Mouse (Mus musculus) megakaryocyte, embryonic 14.5 days (primary cell): ENCODE data around the gene Adamtsl3. TPM values are rescaled to one million over a fixed set of nuclear protein-coding genes. Genes with fewer than 3 reads are reported as not detected.

Source experiments
- H3K27me3 ChIP-seq: replicated peaks from 2 replicates; pipeline ENCODE3; 2012; ENCODE audit warnings: inconsistent platforms
- H3K36me3 ChIP-seq: replicated peaks from 2 replicates; pipeline ENCODE3; 2012; ENCODE audit warnings: low read length, inconsistent platforms, mixed read lengths
- H3K4me1 ChIP-seq: 2 replicates; pipeline ENCODE4 v1.6.1; 2012; ENCODE audit warnings: inconsistent platforms
- H3K4me3 ChIP-seq: replicated peaks from 2 replicates; pipeline ENCODE3; 2012; ENCODE audit warnings: moderate library complexity, mild to moderate bottlenecking, inconsistent platforms
- H3K9me3 ChIP-seq: 2 replicates; pipeline ENCODE4 v1.6.1; 2012; ENCODE audit warnings: inconsistent platforms
- FLI1 ChIP-seq: IDR thresholded peaks from 2 replicates; pipeline ENCODE4 v1.6.1; 2012; ENCODE audit warnings: low read length, inconsistent platforms, mixed read lengths
- GATA1 ChIP-seq: IDR thresholded peaks from 3 replicates; pipeline ENCODE4 v1.6.1; 2012; ENCODE audit warnings: mixed read lengths, low read length, inconsistent platforms, borderline replicate concordance
- polyA plus RNA-seq: library from polyadenylated mRNA; stranded (reverse); fragments of >175 nt; gene quantifications from 2 replicates; pipeline ENCODE4 v1.2.3, GENCODE M21; 2012; ENCODE audit warnings: low replicate concordance; ENCODE audit not compliant: insufficient read depth

Adamtsl3 gene
- polyA plus RNA-seq, 1 experiment, result 0.01 TPM

GRCm38 (mm10) chr7:82581802-82582201 lies 246.3 kb downstream of the Adamtsl3 start:
- Histone ChIP-seq H3K4me1 (no peaks in the 10 kb centered on the region), H3K9me3 (no peaks in the 10 kb centered on the region), H3K36me3 (no peaks in the 10 kb centered on the region), H3K27me3 (no peaks in the 10 kb centered on the region), H3K4me3 (no peak overlapping the region)
- no peak for TF ChIP-seq FLI1
- TF ChIP-seq GATA1, result no peak

DNA sequence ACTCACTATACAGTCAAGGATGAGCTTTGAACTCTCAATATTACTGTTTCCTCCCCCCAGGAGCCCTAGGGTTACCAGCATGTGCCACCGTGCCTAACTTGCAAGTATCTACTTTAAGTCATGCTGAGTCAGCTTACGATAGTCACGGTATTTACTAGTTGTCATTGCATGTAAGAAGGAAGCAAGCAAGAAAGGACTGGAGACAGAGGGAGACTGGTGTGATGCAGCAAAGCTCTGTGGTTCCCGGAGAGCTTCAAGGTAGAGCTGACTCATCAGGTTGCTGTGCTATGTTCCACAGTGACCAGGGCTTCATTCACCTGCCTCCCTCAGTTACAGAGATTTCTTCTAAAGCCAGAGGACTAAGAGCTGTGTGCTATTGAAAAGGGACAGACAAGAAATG lies 247.0 kb downstream of the Adamtsl3 start:
- no peaks in the 10 kb centered on the region for H3K9me3 ChIP-seq
- no peak for TF ChIP-seq FLI1
- TF ChIP-seq GATA1, result no peak
- no peaks in the 10 kb centered on the region for H3K36me3 ChIP-seq
- no peaks in the 10 kb centered on the region for H3K4me1 ChIP-seq
- no peaks in the 10 kb centered on the region for H3K27me3 ChIP-seq
- no peak overlapping the region for H3K4me3 ChIP-seq

- H3K4me1 ChIP-seq, result no peaks in the 10 kb centered on the region
- H3K36me3 ChIP-seq, result no peaks in the 10 kb centered on the region
- no peaks in the 10 kb centered on the region for H3K27me3 ChIP-seq
- TF ChIP-seq GATA1, result no peak
- TF ChIP-seq FLI1, result no peak
- no peaks in the 10 kb centered on the region for H3K9me3 ChIP-seq
- H3K4me3 ChIP-seq, result no peak overlapping the region
These were observed 255.4 kb downstream of the Adamtsl3 start for GRCm38 (mm10) chr7:82590931-82591330.

GRCm38 (mm10) chr7:82602008-82602407 lies 266.5 kb downstream of the Adamtsl3 start:
- TF ChIP-seq GATA1 (no peak), FLI1 (no peak)
- H3K4me1 ChIP-seq, result no peaks in the 10 kb centered on the region; the same call in 1 of the 2 replicates
- H3K27me3 ChIP-seq, result peaks cover 2% of the 10 kb centered on the region
- H3K9me3 ChIP-seq, result no peaks in the 10 kb centered on the region
- H3K4me3 ChIP-seq, result no peak overlapping the region
- H3K36me3 ChIP-seq, result no peaks in the 10 kb centered on the region

GRCm38 (mm10) chr7:82605425-82605824 lies 269.9 kb downstream of the Adamtsl3 start:
- Histone ChIP-seq H3K4me1 (no peaks in the 10 kb centered on the region; the same call in 1 of the 2 replicates), H3K36me3 (no peaks in the 10 kb centered on the region)

DNA sequence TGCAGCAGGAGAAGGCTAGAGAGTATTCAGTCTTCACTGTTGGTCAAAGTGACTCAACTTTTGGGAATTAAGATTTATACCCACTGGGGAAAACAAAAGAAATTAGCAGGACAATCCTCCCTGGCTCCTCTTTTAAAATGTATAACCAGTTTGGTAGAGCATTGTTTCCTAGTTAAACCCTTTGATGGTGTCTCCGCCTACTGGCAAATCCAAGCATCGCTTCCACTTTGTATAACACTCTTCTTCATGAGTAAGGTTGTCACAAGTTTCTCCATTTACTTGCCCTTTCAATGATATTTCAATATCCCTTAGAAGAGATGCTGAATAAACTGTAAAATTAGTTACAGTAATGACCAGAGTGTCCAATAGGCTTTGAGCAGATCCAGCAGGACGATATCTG lies 274.1 kb downstream of the Adamtsl3 start:
- no peaks in the 10 kb centered on the region for H3K36me3 ChIP-seq
- H3K27me3 ChIP-seq, result peaks cover 2% of the 10 kb centered on the region
- no peak overlapping the region for H3K4me3 ChIP-seq
- no peak for TF ChIP-seq GATA1
- no peak for TF ChIP-seq FLI1
- H3K4me1 ChIP-seq, result no peaks in the 10 kb centered on the region
- H3K9me3 ChIP-seq, result no peaks in the 10 kb centered on the region

More at GRCm38 (mm10) chr7:82605425-82605824, 269.9 kb downstream of the Adamtsl3 start:
- Histone ChIP-seq H3K27me3 (peaks cover 2% of the 10 kb centered on the region), H3K9me3 (no peaks in the 10 kb centered on the region), H3K4me3 (no peak overlapping the region)
- TF ChIP-seq FLI1, result no peak
- no peak for TF ChIP-seq GATA1

GRCm38 (mm10) chr7:82625342-82625741 lies 289.8 kb downstream of the Adamtsl3 start:
- Histone ChIP-seq H3K27me3 (no peaks in the 10 kb centered on the region), H3K4me1 (no peaks in the 10 kb centered on the region), H3K36me3 (no peaks in the 10 kb centered on the region), H3K4me3 (no peak overlapping the region), H3K9me3 (0 out of 2 replicates have a peak, but pooled peaks cover 4% of the 10 kb centered on the region)
- TF ChIP-seq FLI1 (no peak), GATA1 (no peak)

- Histone ChIP-seq H3K9me3 (no peaks in the 10 kb centered on the region), H3K4me3 (no peak overlapping the region), H3K4me1 (peaks cover 28% of the 10 kb centered on the region), H3K36me3 (peaks cover 22% of the 10 kb centered on the region), H3K27me3 (peaks cover 2% of the 10 kb centered on the region)
- no peak for TF ChIP-seq GATA1
- TF ChIP-seq FLI1, result no peak
These were observed 311.7 kb downstream of the Adamtsl3 start for GRCm38 (mm10) chr7:82647183-82647582.

DNA sequence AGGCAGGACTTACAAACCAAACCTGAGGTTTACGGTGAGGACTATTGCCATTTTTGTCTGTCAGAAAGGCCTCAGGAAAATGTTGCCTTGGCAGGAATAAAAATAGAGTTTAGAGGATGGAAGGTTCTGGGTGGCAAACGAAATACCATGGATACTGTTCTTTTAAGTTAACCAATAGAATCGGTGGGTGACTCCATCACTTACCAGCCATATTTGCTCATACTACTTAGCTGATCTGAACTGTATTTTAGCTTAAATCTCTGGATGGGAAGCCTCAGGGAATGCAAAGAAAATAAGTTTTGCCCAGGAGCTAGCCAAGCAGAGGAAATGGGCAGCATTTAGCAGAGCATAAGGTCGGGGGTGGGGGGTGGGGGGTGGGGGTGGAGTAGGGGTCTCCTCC lies 312.4 kb downstream of the Adamtsl3 start:
- no peak for TF ChIP-seq FLI1
- TF ChIP-seq GATA1, result no peak
- H3K4me1 ChIP-seq, result peaks cover 28% of the 10 kb centered on the region
- peaks cover 27% of the 10 kb centered on the region for H3K36me3 ChIP-seq
- H3K4me3 ChIP-seq, result peak overlapping the region; percentile 97
- no peaks in the 10 kb centered on the region for H3K9me3 ChIP-seq
- peaks cover 2% of the 10 kb centered on the region for H3K27me3 ChIP-seq

- TF ChIP-seq FLI1 (peak; percentile 69; the same call in 1 of the 2 replicates), GATA1 (no peak)
- no peaks in the 10 kb centered on the region for H3K9me3 ChIP-seq
- H3K4me3 ChIP-seq, result peak within 1 kb of the TSS; percentile 97
- peaks cover 2% of the 10 kb centered on the region for H3K27me3 ChIP-seq
- H3K4me1 ChIP-seq, result peaks cover 28% of the 10 kb centered on the region
- H3K36me3 ChIP-seq, result peaks cover 32% of the 10 kb centered on the region
These were observed 313.0 kb downstream of the Adamtsl3 start, which contains the start of the genes Saxo2 and Efl1 for GRCm38 (mm10) chr7:82648353-82649080. Saxo2 (minus strand) TSS chr7:82648528. Efl1 (plus strand) TSS chr7:82648614.
